Comparison of ENCODE assay signal across 8 mouse cellular contexts in the genomic region with DNA sequence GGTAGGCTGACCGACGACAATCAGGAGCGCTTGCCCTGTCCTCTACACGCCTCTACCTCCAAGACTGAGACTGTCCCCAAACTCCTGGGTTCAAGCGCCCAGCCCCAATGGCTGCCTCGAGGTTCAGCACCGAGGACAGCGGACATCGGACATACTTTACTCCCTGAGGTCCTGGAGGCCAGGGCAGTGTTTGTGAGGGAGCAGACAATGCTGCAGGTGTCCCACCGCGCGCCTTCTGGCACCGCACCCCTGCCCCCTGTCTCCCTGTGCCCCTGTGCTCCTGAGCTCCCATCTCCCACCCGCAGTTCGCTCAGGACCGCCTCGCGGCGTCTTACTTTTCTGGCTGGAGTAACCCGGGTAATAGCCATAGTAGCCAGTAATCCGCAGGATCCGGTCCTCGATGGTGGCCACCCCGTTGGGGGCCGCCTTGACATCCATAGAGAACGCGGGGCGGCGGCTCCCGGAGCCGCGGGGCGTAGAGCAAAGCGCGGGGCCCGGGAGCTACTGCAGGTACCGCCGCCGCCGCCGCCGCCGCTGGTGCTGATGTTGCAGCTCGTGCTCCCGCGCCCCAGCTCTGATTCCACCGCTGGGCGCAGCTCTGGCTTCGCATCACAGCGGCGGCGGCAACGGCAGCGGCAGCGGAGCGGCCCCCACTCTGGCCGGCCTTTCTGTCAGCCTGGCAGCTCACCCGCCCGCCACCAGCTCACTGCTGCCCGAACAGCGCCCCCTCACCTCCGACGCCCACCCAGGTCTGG. TPM values are rescaled to one million over a fixed set of nuclear protein-coding genes. Genes with fewer than 3 reads are reported as not detected.
A peak's percentile ranks its signal among the peaks of the same experiment; 100 is the strongest.
DNase-seq lines count a peak whose midpoint lies in the region; ATAC-seq lines count a peak whose summit lies in the region.

No protein-coding gene starts in this region.

- H3K4me2 ChIP-seq in heart, embryonic 11.5 days: peak overlapping the region; percentile 81

- H3K9me3 ChIP-seq in heart, embryonic 11.5 days (replicated peaks; ENCODE audit: control insufficient read depth, low read length): no peaks in the 10 kb centered on the region

- H3K4me1 ChIP-seq in heart, embryonic 11.5 days (ENCODE audit: control insufficient read depth, insufficient read depth, low read length): no peaks in the 10 kb centered on the region; the same call in 1 of the 2 replicates

- H3K9ac ChIP-seq in heart, embryonic 11.5 days (ENCODE audit: low read depth, low read length): no peak overlapping the region

- H3K27ac ChIP-seq in heart, embryonic 11.5 days (ENCODE audit: low read depth, low read length): no peak overlapping the region

- peak; percentile 83 for ATAC-seq in heart, embryonic 11.5 days (replicated peaks; ENCODE audit: insufficient number of reproducible peaks, low FRiP score, low TSS enrichment)

- peak overlapping the region; percentile 41 for H3K4me3 ChIP-seq in heart, embryonic 11.5 days (ENCODE audit: low read depth, low read length)

- 2% methylated on average over 63 of the region's 63 CpGs for WGBS in heart, embryonic 11.5 days (ENCODE audit: insufficient replicate concordance)

- peak; percentile 58 for DNase-seq in gastrocnemius, postnatal 10 days
- no peak for DNase-seq in gastrocnemius, adult 18-20 months (ENCODE audit: low spot score)
- DNase-seq in embryo, embryonic 9.5 days (ENCODE audit: extremely low spot score): peak; percentile 83
- peak; percentile 56 for DNase-seq in kidney, adult 9 months
- DNase-seq in liver: peak; percentile 69
- peak; percentile 80 for DNase-seq in neural tube, embryonic 10.5 days (ENCODE audit: extremely low spot score, low spot score)
- peak; percentile 5 for DNase-seq in thymus, postnatal 25 days

- H3K36me3 ChIP-seq in heart, embryonic 11.5 days (ENCODE audit: control insufficient read depth, insufficient read depth, low read length): no peaks in the 10 kb centered on the region

- H3K27me3 ChIP-seq in heart, embryonic 11.5 days (ENCODE audit: control insufficient read depth, insufficient read depth, low read length): peaks cover 8% of the 10 kb centered on the region

RNA-seq across cellular contexts. Expression of a gene that starts 0.5 kb away (rescaled TPM):
- total RNA-seq in gastrocnemius, postnatal 10 days (2021): not detected
- total RNA-seq in gastrocnemius, adult 18-20 months (2021): not detected
- 0.08 and 0.21 TPM in 2 replicates for polyA plus RNA-seq in heart, embryonic 11.5 days (2014; fragmentation: Nextera tagmentation; extraction: Ambion mirVana)
